Comparison of ENCODE assay signal across 22 mouse cellular contexts in the genomic region with DNA sequence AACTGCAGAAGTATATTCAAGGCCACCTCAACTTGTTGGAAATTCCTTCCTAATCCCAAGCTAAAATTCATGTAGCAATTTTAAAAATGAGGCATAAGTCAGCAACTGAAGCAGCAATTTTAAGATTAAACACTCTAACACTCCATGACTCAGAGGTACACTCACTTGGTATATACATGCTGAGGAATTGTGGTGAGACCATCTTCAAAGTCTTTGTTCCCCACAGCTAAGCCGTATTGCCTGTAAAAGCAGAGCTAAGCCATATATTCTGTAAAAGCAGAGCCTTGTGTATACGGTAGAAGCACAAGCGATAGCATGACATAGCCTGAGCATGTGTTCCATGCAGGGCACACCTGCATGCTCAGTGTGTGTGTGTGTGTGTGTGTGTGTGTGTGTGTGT.
A peak's percentile ranks its signal among the peaks of the same experiment; 100 is the strongest.
DNase-seq lines count a peak whose midpoint lies in the region; ATAC-seq lines count a peak whose summit lies in the region.
"Had no signal": no experiment of that assay in that cellular context is flagged by ENCODE, and none has a peak within 500 bp of the region (broad histone marks: within the 10 kb centered on the region; RNA-seq: fewer than 3 reads in every experiment).

No protein-coding gene starts in this region.

- no peak overlapping the region for H3K4me2 ChIP-seq in intestine, embryonic 14.5 days (ENCODE audit: low read length)
- H3K4me2 ChIP-seq in intestine, embryonic 15.5 days (replicated peaks): no peak overlapping the region
- no peak overlapping the region for H3K4me2 ChIP-seq in embryonic facial prominence, embryonic 14.5 days (ENCODE audit: low read depth, low read length)
- H3K4me2 ChIP-seq: embryonic facial prominence, embryonic 15.5 days; heart, embryonic 15.5 days; liver, embryonic 15.5 days; neural tube, embryonic 12.5 days had no signal

- intact Hi-C loops in left cerebral cortex, postnatal 10 days (cut with DNase I): no loop called here

- H3K4me1 ChIP-seq in intestine, embryonic 14.5 days (replicated peaks; ENCODE audit: control insufficient read depth, insufficient read depth, low read length): no peaks in the 10 kb centered on the region
- no peaks in the 10 kb centered on the region for H3K4me1 ChIP-seq in intestine, embryonic 15.5 days (replicated peaks)
- H3K4me1 ChIP-seq in embryonic facial prominence, embryonic 14.5 days (ENCODE audit: control insufficient read depth, insufficient read depth, low read length): no peaks in the 10 kb centered on the region; the same call in 1 of the 2 replicates
- H3K4me1 ChIP-seq: embryonic facial prominence, embryonic 15.5 days; heart, embryonic 15.5 days; liver, embryonic 15.5 days had no signal

- no peak overlapping the region for H3K9ac ChIP-seq in intestine, embryonic 14.5 days (ENCODE audit: low read length)
- H3K9ac ChIP-seq in intestine, embryonic 15.5 days: no peak overlapping the region
- H3K9ac ChIP-seq in embryonic facial prominence, embryonic 14.5 days (ENCODE audit: low read depth, low read length): no peak overlapping the region
- H3K9ac ChIP-seq: embryonic facial prominence, embryonic 15.5 days; heart, embryonic 15.5 days; liver, embryonic 15.5 days; neural tube, embryonic 12.5 days had no signal

- DNase-seq in embryo, embryonic 10.5 days (ENCODE audit: low spot score): peak; percentile 48
- no peak for DNase-seq in embryo, embryonic 11 days
- peak; percentile 16 for DNase-seq in intestine, embryonic 14.5 days (ENCODE audit: low spot score)
- DNase-seq in embryonic facial prominence, embryonic 14.5 days (ENCODE audit: low spot score): peak; percentile 40
- peak; percentile 32 for DNase-seq in retina, embryonic 14.5 days (ENCODE audit: low spot score)
- DNase-seq in left cerebral cortex, postnatal 10 days (ENCODE audit: extremely low spot score in 1 of 2, low spot score in 2 of 2): no peak
- DNase-seq in spleen, postnatal 36 days (ENCODE audit: low spot score in 2 of 2): no peak
- DNase-seq: cerebellum, adult 11 months; cerebellum, postnatal 25 days; gastrocnemius, postnatal 14 days; heart, adult 2 months; heart, postnatal 4 days; kidney, adult 18-20 months; kidney, postnatal 10 days; layer of hippocampus, postnatal 36 days had no signal

- 68% methylated on average over 3 of the region's 3 CpGs for WGBS in intestine, embryonic 14.5 days
- WGBS in intestine, embryonic 15.5 days: 68% methylated on average over 3 of the region's 3 CpGs
- 62% methylated on average over 3 of the region's 3 CpGs for WGBS in embryonic facial prominence, embryonic 14.5 days

- no peak overlapping the region for H3K27ac ChIP-seq in intestine, embryonic 14.5 days (ENCODE audit: low read depth)
- no peak overlapping the region for H3K27ac ChIP-seq in intestine, embryonic 15.5 days
- H3K27ac ChIP-seq in embryonic facial prominence, embryonic 14.5 days (replicated peaks; ENCODE audit: low read depth, low read length): no peak overlapping the region
- H3K27ac ChIP-seq: embryonic facial prominence, embryonic 15.5 days; heart, adult 2 months; heart, embryonic 15.5 days; hindbrain, postnatal 0 days; liver, embryonic 15.5 days; neural tube, embryonic 12.5 days had no signal

- H3K36me3 ChIP-seq in intestine, embryonic 14.5 days (ENCODE audit: control insufficient read depth, insufficient read depth, low read length): no peaks in the 10 kb centered on the region
- no peaks in the 10 kb centered on the region for H3K36me3 ChIP-seq in intestine, embryonic 15.5 days
- no peaks in the 10 kb centered on the region for H3K36me3 ChIP-seq in embryonic facial prominence, embryonic 14.5 days (ENCODE audit: control insufficient read depth, insufficient read depth, low read length)
- H3K36me3 ChIP-seq: embryonic facial prominence, embryonic 15.5 days; heart, embryonic 15.5 days; liver, embryonic 15.5 days had no signal

- H3K27me3 ChIP-seq in intestine, embryonic 14.5 days (replicated peaks; ENCODE audit: control insufficient read depth, insufficient read depth, low read length): no peaks in the 10 kb centered on the region
- no peaks in the 10 kb centered on the region for H3K27me3 ChIP-seq in intestine, embryonic 15.5 days (replicated peaks)
- no peaks in the 10 kb centered on the region for H3K27me3 ChIP-seq in embryonic facial prominence, embryonic 14.5 days (replicated peaks; ENCODE audit: control insufficient read depth, insufficient read depth, low read length)
- H3K27me3 ChIP-seq: embryonic facial prominence, embryonic 15.5 days; liver, embryonic 15.5 days had no signal

- H3K9me3 ChIP-seq in intestine, embryonic 14.5 days (ENCODE audit: control insufficient read depth, low read length): no peaks in the 10 kb centered on the region
- no peaks in the 10 kb centered on the region for H3K9me3 ChIP-seq in intestine, embryonic 15.5 days
- H3K9me3 ChIP-seq in embryonic facial prominence, embryonic 14.5 days (ENCODE audit: control insufficient read depth, low read length): peaks cover 3% of the 10 kb centered on the region; the same call in 1 of the 2 replicates
- H3K9me3 ChIP-seq: embryonic facial prominence, embryonic 15.5 days; heart, embryonic 15.5 days; liver, embryonic 15.5 days; neural tube, embryonic 12.5 days had no signal

- no peak overlapping the region for H3K4me3 ChIP-seq in intestine, embryonic 14.5 days (ENCODE audit: low read depth, low read length)
- no peak overlapping the region for H3K4me3 ChIP-seq in intestine, embryonic 15.5 days (replicated peaks)
- H3K4me3 ChIP-seq in embryonic facial prominence, embryonic 14.5 days (ENCODE audit: low read depth, low read length): no peak overlapping the region
- H3K4me3 ChIP-seq: embryonic facial prominence, embryonic 15.5 days; heart, adult 2 months; heart, embryonic 15.5 days; liver, embryonic 15.5 days; neural tube, embryonic 12.5 days had no signal

- ATAC-seq in intestine, embryonic 14.5 days (replicated peaks; ENCODE audit: low FRiP score, low TSS enrichment, low read depth): no peak
- ATAC-seq in intestine, embryonic 15.5 days: no peak
- ATAC-seq in embryonic facial prominence, embryonic 14.5 days (ENCODE audit: low read depth): peak; percentile 62
- ATAC-seq: hindbrain, postnatal 0 days; lung, postnatal 0 days had no signal

Comparison
In these comparisons a context has a peak if more than half of its experiments do, and no peak if none do; other contexts are left out.
1. DNase-seq: peak in embryo, embryonic 10.5 days (single experiment), intestine, embryonic 14.5 days (single experiment), embryonic facial prominence, embryonic 14.5 days (single experiment) and retina, embryonic 14.5 days (single experiment); none in embryo, embryonic 11 days (single experiment), left cerebral cortex, postnatal 10 days (0 of 2) and spleen, postnatal 36 days (0 of 2).